Mouse (Mus musculus) intestine, embryonic 16.5 days (tissue): Measurements from ENCODE around the gene Ubtd1. TPM values are rescaled to one million over a fixed set of nuclear protein-coding genes. Genes with fewer than 3 reads are reported as not detected.
A peak's percentile ranks its signal among the peaks of the same experiment; 100 is the strongest.

Source experiments
- ATAC-seq: fragments of 200-750 bp; cut with Nextera tagmentation; 2 replicates; pipeline ENCODE4 v1.8.0; 2017; ENCODE audit warnings: moderate TSS enrichment, moderate library complexity
- H3K27ac ChIP-seq: fragments of 300-500 bp; sonication (generic); 2 replicates; pipeline ENCODE4 v1.5.1; 2014; ENCODE audit warnings: mild to moderate bottlenecking, low read length
- H3K27me3 ChIP-seq: fragments of 300-500 bp; sonication (generic); replicated peaks from 2 replicates; pipeline ENCODE4 v1.6.1; 2014; ENCODE audit warnings: low read length, control low read depth, mixed read lengths; ENCODE audit not compliant: control insufficient read depth, insufficient read depth
- H3K36me3 ChIP-seq: fragments of 300-500 bp; sonication (generic); 2 replicates; pipeline ENCODE4 v1.6.1; 2014; ENCODE audit warnings: low read length, control low read depth; ENCODE audit not compliant: control insufficient read depth, insufficient read depth
- H3K4me1 ChIP-seq: fragments of 300-500 bp; sonication (generic); 2 replicates; pipeline ENCODE4 v1.6.1; 2014; ENCODE audit warnings: low read length, control low read depth, mixed read lengths; ENCODE audit not compliant: control insufficient read depth, insufficient read depth
- H3K4me2 ChIP-seq: fragments of 300-500 bp; sonication (generic); 2 replicates; pipeline ENCODE4 v1.6.1; 2014; ENCODE audit warnings: low read depth, low read length, control low read depth
- H3K4me3 ChIP-seq: fragments of 300-500 bp; sonication (generic); 2 replicates; pipeline ENCODE4 v1.5.1; 2014; ENCODE audit warnings: mild to moderate bottlenecking, low read length
- H3K9ac ChIP-seq: fragments of 300-500 bp; sonication (generic); 2 replicates; pipeline ENCODE4 v1.6.1; 2014; ENCODE audit warnings: low read depth, low read length
- H3K9me3 ChIP-seq: fragments of 300-500 bp; sonication (generic); 2 replicates; pipeline ENCODE4 v1.6.1; 2016; ENCODE audit warnings: low read length, control low read depth; ENCODE audit not compliant: control insufficient read depth
- WGBS: fragments of 180-500 bp; shearing (Covaris S2); extraction: QIAGEN DNeasy Blood & Tissue Kit; methylation state at CpG from one replicate; pipeline ENCODE4 v1.1.7; 2014; 5-methylcytosine and 5-hydroxymethylcytosine counted together
- polyA plus RNA-seq: library from polyadenylated mRNA; unstranded; fragments of >200 nt; fragmentation: Nextera tagmentation; extraction: Ambion mirVana; gene quantifications from 2 replicates; pipeline ENCODE4 v1.2.1, GENCODE M21; 2015

Ubtd1 gene
- polyA plus RNA-seq, 1 experiment from 2014 or later: 11.2 TPM

DNA sequence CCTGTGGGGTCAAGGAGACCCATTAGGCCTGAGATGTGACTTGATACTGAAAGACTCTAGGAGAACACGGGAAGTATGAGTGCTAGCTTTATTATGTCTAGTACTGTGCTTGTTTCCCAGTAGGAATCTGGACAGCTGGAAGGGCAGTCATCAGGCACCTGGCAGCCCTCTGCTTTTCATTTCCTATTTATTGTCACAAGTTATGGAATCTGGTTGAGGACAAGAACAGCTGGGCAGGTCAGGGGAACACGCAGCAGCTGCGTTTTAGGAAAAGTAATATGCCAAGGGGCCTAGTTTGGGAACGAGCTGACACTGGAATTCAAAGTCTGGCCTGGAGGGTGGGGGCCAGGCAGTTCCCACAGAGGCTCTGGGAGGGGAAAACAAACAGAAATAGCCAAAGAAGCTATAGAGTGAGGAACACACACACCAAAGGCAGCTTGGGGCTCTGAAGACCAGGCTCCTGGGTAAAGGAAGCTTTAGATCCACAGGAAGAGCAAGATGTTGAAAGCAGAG, 18.9 kb downstream of the Ubtd1 start:
- Histone ChIP-seq H3K4me1 (peaks cover 29% of the 10 kb centered on the region), H3K4me3 (no peak overlapping the region), H3K36me3 (no peaks in the 10 kb centered on the region), H3K9me3 (no peaks in the 10 kb centered on the region), H3K27ac (peak overlapping the region; percentile 81), H3K27me3 (no peaks in the 10 kb centered on the region), H3K4me2 (no peak overlapping the region), H3K9ac (no peak overlapping the region)
- 26% methylated on average over 4 of the region's 4 CpGs for WGBS
- ATAC-seq: peak; percentile 59

DNA sequence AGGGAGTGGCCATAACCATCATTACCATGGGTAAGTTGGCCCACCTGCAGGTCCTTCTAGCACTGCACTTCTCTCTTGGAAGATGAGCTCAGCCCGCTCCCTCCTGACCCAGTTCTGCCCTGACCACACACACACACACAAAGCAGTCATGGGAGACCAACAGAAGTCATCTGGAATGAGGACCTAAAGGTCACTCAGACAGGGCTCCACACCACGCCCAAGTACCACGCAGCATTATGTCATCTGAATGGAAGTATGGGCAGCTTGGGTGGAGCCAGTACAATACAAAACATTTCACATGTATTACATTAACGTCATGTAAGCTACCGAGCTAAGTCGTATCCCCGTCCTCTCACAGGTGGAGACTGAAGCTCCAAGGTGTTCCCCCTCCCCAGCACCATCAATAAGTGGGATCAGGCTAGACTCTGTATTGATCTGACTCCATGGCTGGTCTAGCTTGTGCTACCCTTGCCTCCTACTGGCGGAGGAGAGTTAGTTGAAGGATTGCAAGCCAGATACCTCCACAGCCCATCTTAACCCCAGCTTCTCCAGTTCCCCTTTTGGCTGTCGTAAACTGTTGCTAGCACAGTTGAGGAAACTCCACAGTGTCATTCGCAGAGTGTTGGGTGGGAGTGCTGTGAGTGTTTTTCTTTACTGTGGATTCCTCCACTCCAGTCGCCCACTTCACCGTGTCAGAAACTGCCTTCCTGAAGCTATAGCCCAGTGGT, 19.9 kb downstream of the Ubtd1 start:
- Histone ChIP-seq H3K9me3 (no peaks in the 10 kb centered on the region), H3K27ac (peak overlapping the region; percentile 81), H3K36me3 (no peaks in the 10 kb centered on the region), H3K4me2 (no peak overlapping the region), H3K4me1 (peaks cover 29% of the 10 kb centered on the region), H3K9ac (no peak overlapping the region), H3K27me3 (no peaks in the 10 kb centered on the region), H3K4me3 (no peak overlapping the region)
- ATAC-seq: peak; percentile 10; the same call in 1 of the 2 replicates
- WGBS: 85% methylated on average over 12 of the region's 12 CpGs

DNA sequence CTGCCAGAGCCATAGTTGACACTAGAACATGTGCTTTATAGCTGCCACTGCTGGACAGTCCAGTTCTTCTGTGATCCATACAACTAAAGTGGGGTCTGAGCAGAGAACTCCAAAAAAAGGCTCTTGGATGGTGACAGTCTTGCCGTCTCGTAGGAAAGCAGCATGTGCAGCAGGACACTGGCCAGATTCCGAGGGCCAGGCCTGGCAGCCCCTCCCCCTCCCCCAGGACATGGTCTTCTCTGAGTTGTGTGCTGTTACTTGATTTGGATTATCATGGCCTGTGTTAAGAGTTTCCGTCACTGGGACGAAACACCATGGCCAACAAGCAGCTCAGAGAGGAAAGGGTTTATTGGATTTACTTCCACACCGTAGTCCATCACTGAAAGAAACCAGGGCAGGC, 22.7 kb downstream of the Ubtd1 start:
- H3K27me3 ChIP-seq: no peaks in the 10 kb centered on the region
- peaks cover 29% of the 10 kb centered on the region for H3K4me1 ChIP-seq
- no peaks in the 10 kb centered on the region for H3K36me3 ChIP-seq
- no peak overlapping the region for H3K9ac ChIP-seq
- H3K27ac ChIP-seq: no peak overlapping the region
- no peaks in the 10 kb centered on the region for H3K9me3 ChIP-seq
- no peak overlapping the region for H3K4me3 ChIP-seq
- 66% methylated on average over 6 of the region's 6 CpGs for whole genome bisulfite sequencing
- H3K4me2 ChIP-seq: no peak overlapping the region
- ATAC-seq: no peak

DNA sequence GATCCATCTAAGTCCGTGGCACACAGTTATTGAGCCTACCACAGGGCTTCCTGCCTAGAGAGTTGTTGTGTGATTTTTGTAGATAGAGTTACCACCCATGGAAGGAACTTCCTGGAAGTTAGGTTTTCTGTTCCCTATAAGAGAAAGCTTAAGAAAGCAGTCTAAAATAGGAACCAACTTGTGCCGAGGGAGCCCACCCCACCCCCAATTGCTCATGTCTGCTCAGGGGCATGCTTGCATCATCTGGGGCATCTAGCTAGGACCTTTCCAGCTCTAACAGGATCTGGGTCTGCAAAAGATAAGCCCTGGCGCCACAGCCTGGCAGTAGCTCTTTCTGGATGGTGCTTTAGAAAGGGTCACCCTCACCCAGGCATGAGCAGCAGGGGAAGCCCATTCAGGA, 24.1 kb downstream of the Ubtd1 start:
- H3K9ac ChIP-seq: 0 out of 2 replicates have a peak overlapping the region, but pooled peaks have one; percentile 5
- H3K9me3 ChIP-seq: no peaks in the 10 kb centered on the region
- ATAC-seq: no peak
- H3K4me2 ChIP-seq: no peak overlapping the region
- H3K4me1 ChIP-seq: peaks cover 17% of the 10 kb centered on the region
- WGBS: 71% methylated on average over 3 of the region's 3 CpGs
- no peaks in the 10 kb centered on the region for H3K36me3 ChIP-seq
- H3K27ac ChIP-seq: no peak overlapping the region
- H3K27me3 ChIP-seq: no peaks in the 10 kb centered on the region
- H3K4me3 ChIP-seq: no peak overlapping the region

DNA sequence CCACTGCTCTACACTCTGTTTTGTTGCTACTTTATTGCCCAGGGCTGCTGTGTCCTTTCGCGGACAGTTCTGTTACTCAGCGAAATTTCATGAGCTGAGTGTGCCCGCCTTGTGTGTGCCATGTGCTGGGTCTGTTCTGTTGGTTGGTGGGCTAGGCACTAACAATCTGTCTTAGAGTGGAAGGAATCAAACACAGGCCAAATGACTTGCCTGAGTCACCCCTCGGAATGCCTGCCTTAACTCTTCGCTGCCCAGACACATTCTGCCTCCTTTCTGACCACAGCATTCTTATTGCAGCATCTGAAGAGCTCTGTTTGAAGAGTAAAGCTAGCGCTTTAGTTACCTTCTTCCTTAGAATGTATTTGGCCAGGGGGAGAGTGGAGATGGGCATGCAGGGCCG, 25.0 kb downstream of the Ubtd1 start:
- peaks cover 9% of the 10 kb centered on the region; the same call in 1 of the 2 replicates for H3K4me1 ChIP-seq
- no peak overlapping the region for H3K27ac ChIP-seq
- no peak overlapping the region for H3K9ac ChIP-seq
- no peak overlapping the region for H3K4me2 ChIP-seq
- H3K27me3 ChIP-seq: no peaks in the 10 kb centered on the region
- ATAC-seq: no peak
- WGBS: 54% methylated on average over 8 of the region's 8 CpGs
- H3K4me3 ChIP-seq: no peak overlapping the region
- H3K9me3 ChIP-seq: no peaks in the 10 kb centered on the region
- no peaks in the 10 kb centered on the region for H3K36me3 ChIP-seq

DNA sequence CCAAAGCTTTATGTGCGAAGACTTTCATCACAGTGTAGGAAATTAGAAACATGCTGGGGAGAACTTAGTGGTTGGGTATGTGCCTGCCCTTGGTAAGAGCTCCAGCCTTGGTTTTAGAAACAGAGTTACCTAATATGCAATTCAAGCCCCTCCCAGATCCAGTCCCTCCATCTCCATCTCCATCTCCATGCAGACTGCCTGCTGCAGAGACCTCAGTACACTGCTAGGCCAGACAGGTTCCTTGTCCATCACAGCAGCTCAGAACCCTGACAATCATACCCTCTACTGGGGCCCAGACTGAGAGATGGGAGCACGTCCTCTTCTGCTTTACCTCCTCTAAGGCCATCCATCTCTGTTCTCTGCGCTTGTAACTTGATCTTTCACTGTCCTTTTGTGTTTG, 27.0 kb downstream of the Ubtd1 start:
- WGBS: 68% methylated on average over 3 of the region's 3 CpGs
- Histone ChIP-seq H3K9ac (no peak overlapping the region), H3K27ac (no peak overlapping the region), H3K4me1 (peaks cover 8% of the 10 kb centered on the region; the same call in 1 of the 2 replicates), H3K4me2 (no peak overlapping the region), H3K27me3 (no peaks in the 10 kb centered on the region), H3K36me3 (no peaks in the 10 kb centered on the region), H3K4me3 (no peak overlapping the region), H3K9me3 (no peaks in the 10 kb centered on the region)
- no peak for ATAC-seq

DNA sequence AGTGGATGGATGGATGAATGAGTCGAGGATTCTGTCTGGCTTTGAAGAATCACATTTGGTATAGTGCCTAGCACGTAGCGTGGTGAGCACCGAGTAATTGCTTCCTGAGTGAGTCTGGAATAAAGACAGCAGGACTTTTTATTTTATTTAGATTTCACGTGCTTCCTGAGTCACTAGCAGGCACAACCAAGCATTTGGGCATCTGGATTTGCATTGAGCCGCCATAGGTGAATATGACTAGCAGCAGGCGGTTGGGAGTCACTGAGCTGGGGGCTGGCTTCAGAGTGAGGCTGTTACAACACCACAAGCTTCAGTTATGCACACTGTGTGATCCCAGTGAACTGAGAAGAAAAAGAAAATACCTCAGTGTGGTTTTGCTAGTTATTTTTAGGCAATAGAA, 27.5 kb downstream of the Ubtd1 start:
- H3K4me1 ChIP-seq: peaks cover 8% of the 10 kb centered on the region; the same call in 1 of the 2 replicates
- no peaks in the 10 kb centered on the region for H3K36me3 ChIP-seq
- H3K4me2 ChIP-seq: no peak overlapping the region
- no peaks in the 10 kb centered on the region for H3K27me3 ChIP-seq
- no peak overlapping the region for H3K27ac ChIP-seq
- no peaks in the 10 kb centered on the region for H3K9me3 ChIP-seq
- no peak overlapping the region for H3K4me3 ChIP-seq
- WGBS: 42% methylated on average over 7 of the region's 7 CpGs
- no peak for ATAC-seq
- no peak overlapping the region for H3K9ac ChIP-seq

DNA sequence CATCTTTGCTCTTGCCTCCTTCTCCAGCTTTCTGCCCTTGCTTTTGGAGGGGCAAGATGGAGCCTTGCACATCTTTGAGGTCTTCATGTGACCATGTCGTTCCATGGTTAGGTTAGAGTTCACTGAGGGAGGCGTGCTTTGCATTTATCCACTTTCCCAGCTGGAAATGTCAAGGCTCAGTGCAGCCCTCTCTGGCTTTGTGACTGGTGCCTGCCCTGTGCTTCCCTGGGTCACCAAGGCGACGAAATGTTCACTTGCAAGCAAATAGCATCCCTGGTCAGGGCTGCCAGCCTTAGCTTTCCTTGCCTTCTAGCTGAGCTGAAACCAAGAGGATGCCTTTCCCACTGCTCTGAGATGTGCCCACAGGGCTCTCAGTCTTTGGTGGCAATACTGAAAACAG, 28.9 kb downstream of the Ubtd1 start:
- no peaks in the 10 kb centered on the region for H3K36me3 ChIP-seq
- H3K27me3 ChIP-seq: no peaks in the 10 kb centered on the region
- H3K4me3 ChIP-seq: no peak overlapping the region
- H3K4me1 ChIP-seq: no peaks in the 10 kb centered on the region; the same call in 1 of the 2 replicates
- WGBS: 77% methylated on average over 4 of the region's 4 CpGs
- no peak overlapping the region for H3K27ac ChIP-seq
- no peak overlapping the region for H3K9ac ChIP-seq
- H3K9me3 ChIP-seq: no peaks in the 10 kb centered on the region
- H3K4me2 ChIP-seq: no peak overlapping the region
- no peak for ATAC-seq

DNA sequence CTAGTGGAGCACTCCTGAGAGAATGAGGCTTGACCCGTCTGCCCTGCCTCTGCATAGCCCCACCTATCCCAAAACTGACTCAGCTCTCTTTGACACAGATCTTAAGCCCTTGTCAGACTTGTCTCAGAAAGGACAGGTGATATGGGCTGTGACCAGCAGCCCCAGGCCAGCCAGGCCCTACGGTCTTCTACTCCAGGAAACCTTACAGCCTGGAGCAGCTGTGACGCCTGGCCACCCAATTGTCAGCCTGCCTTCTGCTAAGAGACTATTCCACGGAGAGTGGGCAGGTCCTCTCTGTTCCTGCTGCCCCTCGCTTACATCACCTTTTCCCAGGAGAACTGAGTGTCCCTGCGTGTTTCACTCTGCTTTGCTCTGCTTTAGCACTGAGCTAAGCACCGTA, 29.6 kb downstream of the Ubtd1 start:
- 86% methylated on average over 7 of the region's 7 CpGs for WGBS
- Histone ChIP-seq H3K27ac (no peak overlapping the region), H3K27me3 (no peaks in the 10 kb centered on the region), H3K4me2 (no peak overlapping the region), H3K9ac (no peak overlapping the region), H3K36me3 (no peaks in the 10 kb centered on the region), H3K4me3 (no peak overlapping the region), H3K9me3 (no peaks in the 10 kb centered on the region), H3K4me1 (no peaks in the 10 kb centered on the region)
- ATAC-seq: no peak
